Mouse (Mus musculus) kidney, embryonic 14.5 days (tissue): ENCODE measurements at regions not wholly inside any gene's neighbourhood (a gene's known extent, or its start where the extent isn't known, plus 50 kb on each side); places are given as distances from the start of the nearest gene placed in this dataset.

Source experiments
- ATAC-seq: fragments of 200-750 bp; cut with Nextera tagmentation; 2 replicates; pipeline ENCODE4 v1.8.0; 2017; ENCODE audit warnings: moderate number of reproducible peaks, mild to moderate bottlenecking, moderate TSS enrichment, moderate library complexity; ENCODE audit not compliant: low FRiP score, low TSS enrichment
- H3K27ac ChIP-seq: fragments of 300-500 bp; sonication (generic); 2 replicates; pipeline ENCODE4 v1.5.1; 2014; ENCODE audit warnings: low read depth, mild to moderate bottlenecking, low read length, moderate library complexity, mixed read lengths
- H3K27me3 ChIP-seq: fragments of 300-500 bp; sonication (generic); 2 replicates; pipeline ENCODE4 v1.6.1; 2014; ENCODE audit warnings: mild to moderate bottlenecking, low read length; ENCODE audit not compliant: control insufficient read depth, insufficient read depth
- H3K36me3 ChIP-seq: fragments of 300-500 bp; sonication (generic); 2 replicates; pipeline ENCODE4 v1.6.1; 2014; ENCODE audit warnings: low read length, mixed read lengths; ENCODE audit not compliant: control insufficient read depth, insufficient read depth
- H3K4me1 ChIP-seq: fragments of 300-500 bp; sonication (generic); 2 replicates; pipeline ENCODE4 v1.6.1; 2014; ENCODE audit warnings: low read length, mixed read lengths; ENCODE audit not compliant: control insufficient read depth, insufficient read depth
- H3K4me2 ChIP-seq: fragments of 300-500 bp; sonication (generic); replicated peaks from 2 replicates; pipeline ENCODE4 v1.6.1; 2014; ENCODE audit warnings: low read depth, mild to moderate bottlenecking, low read length
- H3K4me3 ChIP-seq: fragments of 300-500 bp; sonication (generic); 2 replicates; pipeline ENCODE4 v1.5.1; 2014; ENCODE audit warnings: mild to moderate bottlenecking, low read length
- H3K9ac ChIP-seq: fragments of 300-500 bp; sonication (generic); 2 replicates; pipeline ENCODE4 v1.6.1; 2014; ENCODE audit warnings: low read depth, mild to moderate bottlenecking, low read length, moderate library complexity
- H3K9me3 ChIP-seq: fragments of 300-500 bp; sonication (generic); 2 replicates; pipeline ENCODE4 v1.6.1; 2016; ENCODE audit warnings: low read length; ENCODE audit not compliant: control insufficient read depth
- WGBS: fragments of 180-500 bp; shearing (Covaris S2); extraction: QIAGEN DNeasy Blood & Tissue Kit; methylation state at CpG from one replicate; pipeline ENCODE4 v1.1.7; 2014; 5-methylcytosine and 5-hydroxymethylcytosine counted together

DNA sequence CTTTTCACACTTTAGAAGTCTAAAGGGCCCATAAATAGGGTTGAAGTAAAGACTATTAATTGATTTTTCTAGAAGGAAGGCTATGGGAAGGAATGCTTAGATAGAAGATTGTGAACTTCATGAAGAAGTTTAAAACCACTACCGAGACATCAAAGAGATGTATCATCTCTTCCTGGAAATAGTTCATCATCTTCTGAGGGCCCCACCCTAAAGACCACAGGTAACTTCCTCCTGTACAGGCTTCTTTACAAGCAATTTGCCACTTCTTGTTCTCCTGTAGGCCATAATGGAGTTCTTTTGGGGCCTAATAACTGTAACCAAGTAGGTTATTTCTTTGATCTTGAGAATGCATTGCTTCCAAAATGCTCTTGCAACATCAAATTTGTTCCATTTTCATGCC is 485.8 kb upstream of the A1bg start:
- Histone ChIP-seq H3K9me3 (no peaks in the 10 kb centered on the region), H3K36me3 (no peaks in the 10 kb centered on the region), H3K27ac (no peak overlapping the region), H3K4me1 (no peaks in the 10 kb centered on the region), H3K9ac (no peak overlapping the region), H3K4me3 (no peak overlapping the region), H3K27me3 (no peaks in the 10 kb centered on the region), H3K4me2 (no peak overlapping the region)
- ATAC-seq = no peak
- 95% methylated on average over 1 of the region's 1 CpGs for WGBS

- Histone ChIP-seq H3K27me3 (no peaks in the 10 kb centered on the region), H3K4me2 (no peak overlapping the region), H3K27ac (no peak overlapping the region), H3K36me3 (no peaks in the 10 kb centered on the region), H3K4me3 (no peak overlapping the region), H3K9me3 (no peaks in the 10 kb centered on the region), H3K9ac (no peak overlapping the region), H3K4me1 (peaks cover under 1% of the 10 kb centered on the region; the same call in 1 of the 2 replicates)
- no peak for ATAC-seq
Measured at GRCm38 (mm10) chr15:61400720-61401119, 477.9 kb upstream of the A1bg start.

- no peak overlapping the region for H3K4me3 ChIP-seq
- no peak for ATAC-seq
- WGBS = 87% methylated on average over 2 of the region's 2 CpGs
- peaks cover 8% of the 10 kb centered on the region; the same call in 1 of the 2 replicates for H3K4me1 ChIP-seq
- no peak overlapping the region for H3K4me2 ChIP-seq
- H3K27ac ChIP-seq = no peak overlapping the region
- no peaks in the 10 kb centered on the region for H3K36me3 ChIP-seq
- no peaks in the 10 kb centered on the region for H3K27me3 ChIP-seq
- H3K9ac ChIP-seq = no peak overlapping the region
- H3K9me3 ChIP-seq = no peaks in the 10 kb centered on the region
Measured at GRCm38 (mm10) chr15:61399971-61400370, 477.2 kb upstream of the A1bg start.

DNA sequence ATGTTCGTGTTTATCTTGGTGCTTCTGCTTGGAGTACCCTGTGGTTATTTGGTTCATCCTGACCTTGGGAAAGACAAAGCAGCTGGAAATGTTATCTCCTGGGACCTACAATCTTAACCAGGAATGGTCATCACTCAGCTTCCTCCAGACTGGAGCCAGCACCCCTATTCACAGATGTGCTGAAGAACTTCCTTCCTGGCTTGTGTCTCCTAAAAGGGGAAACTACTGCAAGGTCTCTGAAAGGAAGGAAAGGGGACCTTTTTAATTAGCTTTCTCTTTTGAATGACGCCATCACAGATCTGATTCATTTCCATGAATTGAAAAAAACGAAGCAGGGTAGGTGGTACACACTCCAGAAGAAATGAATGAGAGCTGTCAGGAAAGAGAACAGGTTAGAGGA is 476.0 kb upstream of the A1bg start:
- ATAC-seq = no peak
- WGBS = 79% methylated on average over 3 of the region's 3 CpGs
- H3K4me3 ChIP-seq = no peak overlapping the region

DNA sequence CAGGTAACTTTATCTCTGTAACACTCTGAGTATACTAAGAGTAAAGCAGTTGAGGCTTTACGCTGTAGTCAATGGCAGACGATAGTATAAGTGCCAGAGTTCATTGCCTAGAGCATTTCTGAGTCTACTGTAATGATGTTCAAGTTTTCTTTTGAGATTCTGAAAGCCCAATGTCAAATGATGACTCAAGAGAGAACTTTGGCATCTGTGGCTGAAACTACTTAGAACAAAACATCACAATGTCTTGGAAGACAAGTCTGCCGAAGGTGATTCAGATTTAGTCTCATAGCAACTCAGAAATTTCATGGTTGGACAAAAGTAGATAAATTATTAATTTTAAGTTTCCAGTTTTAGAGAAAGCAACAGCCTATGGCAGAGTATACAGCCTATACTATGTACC is 474.2 kb upstream of the A1bg start:
- H3K4me3 ChIP-seq = no peak overlapping the region
- H3K9me3 ChIP-seq = no peaks in the 10 kb centered on the region
- H3K4me2 ChIP-seq = no peak overlapping the region
- H3K4me1 ChIP-seq = peaks cover 9% of the 10 kb centered on the region; the same call in 1 of the 2 replicates
- no peak for ATAC-seq
- H3K27me3 ChIP-seq = no peaks in the 10 kb centered on the region
- no peak overlapping the region for H3K27ac ChIP-seq
- H3K9ac ChIP-seq = no peak overlapping the region
- WGBS = 89% methylated on average over 3 of the region's 3 CpGs
- no peaks in the 10 kb centered on the region for H3K36me3 ChIP-seq

More for the DNA sequence above, 476.0 kb upstream of the A1bg start:
- Histone ChIP-seq H3K4me2 (no peak overlapping the region), H3K9me3 (no peaks in the 10 kb centered on the region), H3K27ac (no peak overlapping the region), H3K9ac (no peak overlapping the region), H3K27me3 (no peaks in the 10 kb centered on the region), H3K36me3 (no peaks in the 10 kb centered on the region), H3K4me1 (peaks cover 9% of the 10 kb centered on the region; the same call in 1 of the 2 replicates)

GRCm38 (mm10) chr15:61395296-61395826 is 472.5 kb upstream of the A1bg start:
- peak; percentile 90 for ATAC-seq
- H3K36me3 ChIP-seq = no peaks in the 10 kb centered on the region
- H3K27ac ChIP-seq = peak overlapping the region; percentile 44; the same call in 1 of the 2 replicates
- no peaks in the 10 kb centered on the region for H3K9me3 ChIP-seq
- 6% methylated on average over 8 of the region's 8 CpGs for WGBS
- H3K27me3 ChIP-seq = no peaks in the 10 kb centered on the region
- H3K4me1 ChIP-seq = peaks cover 9% of the 10 kb centered on the region; the same call in 1 of the 2 replicates
- no peak overlapping the region for H3K4me2 ChIP-seq
- H3K9ac ChIP-seq = no peak overlapping the region; the same call in 1 of the 2 replicates
- no peak overlapping the region for H3K4me3 ChIP-seq

GRCm38 (mm10) chr15:61380666-61381065 is 457.9 kb upstream of the A1bg start:
- WGBS = 70% methylated on average over 3 of the region's 3 CpGs

DNA sequence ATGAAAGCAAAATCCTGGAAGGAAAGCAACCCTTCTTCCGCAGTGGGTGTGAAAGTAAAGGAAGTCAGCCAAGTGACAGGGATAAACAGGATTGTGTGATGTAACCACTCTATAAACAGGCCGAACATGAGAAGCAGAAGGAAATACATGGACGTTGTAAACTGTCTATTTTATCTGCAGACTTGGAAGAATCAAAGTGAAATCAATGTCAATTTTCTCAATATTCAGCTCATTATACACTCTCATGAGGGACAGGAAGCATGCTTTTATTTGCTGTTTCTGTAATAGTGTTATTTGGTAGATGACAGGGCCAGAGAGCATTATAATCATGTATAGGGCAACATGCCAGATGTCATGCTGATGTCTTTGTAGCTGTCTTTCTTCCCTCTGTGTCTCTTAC is 443.5 kb upstream of the A1bg start:
- H3K9me3 ChIP-seq = no peaks in the 10 kb centered on the region
- H3K9ac ChIP-seq = no peak overlapping the region
- H3K4me2 ChIP-seq = no peak overlapping the region
- no peak for ATAC-seq
- no peaks in the 10 kb centered on the region for H3K4me1 ChIP-seq
- WGBS = 76% methylated on average over 3 of the region's 3 CpGs
- no peaks in the 10 kb centered on the region for H3K36me3 ChIP-seq
- no peaks in the 10 kb centered on the region for H3K27me3 ChIP-seq
- no peak overlapping the region for H3K27ac ChIP-seq
- H3K4me3 ChIP-seq = no peak overlapping the region

More at GRCm38 (mm10) chr15:61380666-61381065, 457.9 kb upstream of the A1bg start:
- H3K36me3 ChIP-seq = no peaks in the 10 kb centered on the region
- H3K27me3 ChIP-seq = no peaks in the 10 kb centered on the region
- H3K4me2 ChIP-seq = no peak overlapping the region
- H3K27ac ChIP-seq = no peak overlapping the region
- H3K4me3 ChIP-seq = no peak overlapping the region
- H3K9me3 ChIP-seq = no peaks in the 10 kb centered on the region
- H3K9ac ChIP-seq = no peak overlapping the region
- H3K4me1 ChIP-seq = no peaks in the 10 kb centered on the region
- no peak for ATAC-seq

DNA sequence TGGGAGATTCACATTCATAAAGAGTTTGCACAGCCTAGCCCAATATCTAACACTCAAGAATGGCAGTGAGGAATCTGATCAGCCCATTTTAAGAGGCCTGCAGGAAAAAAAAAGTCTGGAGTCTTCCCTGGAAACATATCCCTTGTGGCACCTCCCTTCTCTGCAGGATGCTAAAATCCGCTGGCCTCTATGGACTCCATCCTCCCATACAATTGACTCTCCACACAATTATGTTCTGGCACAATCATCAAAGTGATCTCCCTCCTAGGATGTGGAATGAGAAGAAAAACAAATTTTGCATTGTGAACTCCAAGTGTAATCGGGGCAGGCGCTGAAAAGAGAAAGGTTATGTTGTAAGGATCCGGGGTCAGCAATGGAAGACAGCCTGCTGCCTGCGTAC is 442.7 kb upstream of the A1bg start:
- 76% methylated on average over 5 of the region's 5 CpGs for WGBS
- no peak for ATAC-seq
- H3K4me2 ChIP-seq = no peak overlapping the region
- H3K4me3 ChIP-seq = no peak overlapping the region
- no peaks in the 10 kb centered on the region for H3K27me3 ChIP-seq
- no peaks in the 10 kb centered on the region for H3K4me1 ChIP-seq
- H3K27ac ChIP-seq = no peak overlapping the region
- no peaks in the 10 kb centered on the region for H3K36me3 ChIP-seq
- no peaks in the 10 kb centered on the region for H3K9me3 ChIP-seq
- no peak overlapping the region for H3K9ac ChIP-seq
